Mouse (Mus musculus) cerebellum, postnatal 25 days (tissue): ENCODE measurements around the gene Zfand6.
A peak's percentile ranks its signal among the peaks of the same experiment; 100 is the strongest.

Experiments used
- DNase-seq, 2 experiments: peaks; one replicate each; pipeline ENCODE4 v3.0.0; 2021; ENCODE audit warnings: mixed read lengths in 2 of 2

Zfand6 gene

GRCm38 (mm10) chr7:84651303-84651986 is 38.3 kb downstream of the Zfand6 start:
- no peak for DNase-seq

- DNase-seq, result peak; percentile 24 to 52
These were observed 40.7 kb downstream of the Zfand6 start for GRCm38 (mm10) chr7:84649016-84649415.

- no peak for DNase-seq
These were observed 43.5 kb downstream of the Zfand6 start for GRCm38 (mm10) chr7:84646256-84646655.

GRCm38 (mm10) chr7:84643270-84643998 is 46.3 kb downstream of the Zfand6 start:
- no peak for DNase-seq

- no peak for DNase-seq
These were observed 47.4 kb downstream of the Zfand6 start for GRCm38 (mm10) chr7:84642159-84642928.

GRCm38 (mm10) chr7:84636939-84637338 is 52.8 kb downstream of the Zfand6 start:
- no peak for DNase-seq

GRCm38 (mm10) chr7:84631878-84632277 is 57.9 kb downstream of the Zfand6 start:
- DNase-seq, result no peak

GRCm38 (mm10) chr7:84623718-84624117 is 66.0 kb downstream of the Zfand6 start:
- DNase-seq, result no peak

GRCm38 (mm10) chr7:84620956-84621355 is 68.8 kb downstream of the Zfand6 start:
- no peak for DNase-seq

- DNase-seq, result peak; percentile 48 to 65
These were observed 70.8 kb downstream of the Zfand6 start for GRCm38 (mm10) chr7:84618951-84619350.

GRCm38 (mm10) chr7:84612445-84612844 is 77.3 kb downstream of the Zfand6 start:
- no peak for DNase-seq

GRCm38 (mm10) chr7:84611609-84612008 is 78.2 kb downstream of the Zfand6 start:
- no peak for DNase-seq

GRCm38 (mm10) chr7:84606293-84606749 is 83.4 kb downstream of the Zfand6 start, which contains the start of gene Fah:
Gene Fah (minus strand): TSS chr7:84606722.
- peak; percentile 45 to 61 for DNase-seq

GRCm38 (mm10) chr7:84605704-84606292 is 84.0 kb downstream of the Zfand6 start:
- peak; percentile 80 to 86 for DNase-seq

- no peak for DNase-seq
These were observed 84.6 kb downstream of the Zfand6 start for GRCm38 (mm10) chr7:84605033-84605687.

- DNase-seq, result no peak
These were observed 85.3 kb downstream of the Zfand6 start for GRCm38 (mm10) chr7:84604501-84604900.

- DNase-seq, result no peak
These were observed 88.4 kb downstream of the Zfand6 start for GRCm38 (mm10) chr7:84601331-84601730.

- DNase-seq, result no peak
These were observed 89.1 kb downstream of the Zfand6 start for GRCm38 (mm10) chr7:84600631-84601030.

- no peak for DNase-seq
These were observed 93.1 kb downstream of the Zfand6 start for GRCm38 (mm10) chr7:84596633-84597032.

- no peak for DNase-seq
These were observed 93.8 kb downstream of the Zfand6 start for GRCm38 (mm10) chr7:84596002-84596401.

GRCm38 (mm10) chr7:84594917-84595303 is 94.8 kb downstream of the Zfand6 start:
- DNase-seq, result no peak
